Mouse (Mus musculus) midbrain, embryonic 12.5 days (tissue): ENCODE measurements around the gene Wfdc10. TPM values are rescaled to one million over a fixed set of nuclear protein-coding genes. Genes with fewer than 3 reads are reported as not detected.

Source experiments
- ATAC-seq: fragments of 200-750 bp; cut with Nextera tagmentation; 2 replicates; pipeline ENCODE4 v1.8.0; 2017; ENCODE audit warnings: low read depth, moderate TSS enrichment, moderate library complexity; ENCODE audit not compliant: low FRiP score
- H3K27ac ChIP-seq: fragments of 300-500 bp; sonication (generic); replicated peaks from 2 replicates; pipeline ENCODE4 v1.5.1; 2016; ENCODE audit warnings: mild to moderate bottlenecking
- H3K27me3 ChIP-seq: fragments of 300-500 bp; sonication (generic); 2 replicates; pipeline ENCODE4 v1.6.1; 2016; ENCODE audit warnings: mild to moderate bottlenecking
- H3K36me3 ChIP-seq: fragments of 300-500 bp; sonication (generic); 2 replicates; pipeline ENCODE4 v1.6.1; 2016
- H3K4me1 ChIP-seq: fragments of 300-500 bp; sonication (generic); 2 replicates; pipeline ENCODE4 v1.6.1; 2016
- H3K4me2 ChIP-seq: fragments of 300-500 bp; sonication (generic); replicated peaks from 2 replicates; pipeline ENCODE4 v1.6.1; 2016; ENCODE audit warnings: mild to moderate bottlenecking, moderate library complexity
- H3K4me3 ChIP-seq: fragments of 300-500 bp; sonication (generic); 2 replicates; pipeline ENCODE4 v1.5.1; 2016; ENCODE audit warnings: mild to moderate bottlenecking
- H3K9ac ChIP-seq: fragments of 300-500 bp; sonication (generic); replicated peaks from 2 replicates; pipeline ENCODE4 v1.6.1; 2016; ENCODE audit warnings: mild to moderate bottlenecking, moderate library complexity
- H3K9me3 ChIP-seq: fragments of 300-500 bp; sonication (generic); 2 replicates; pipeline ENCODE4 v1.6.1; 2016; ENCODE audit warnings: mild to moderate bottlenecking
- WGBS: fragments of 180-500 bp; shearing (Covaris S2); methylation state at CpG from one replicate; pipeline ENCODE4 v1.1.7; 2016; 5-methylcytosine and 5-hydroxymethylcytosine counted together
- polyA plus RNA-seq: library from polyadenylated mRNA; unstranded; fragments of >200 nt; fragmentation: Nextera tagmentation; extraction: Ambion mirVana; gene quantifications from 2 replicates; pipeline ENCODE4 v1.2.1, GENCODE M21; 2016

Wfdc10 gene
- polyA plus RNA-seq, 1 experiment from 2014 or later, result not detected

- H3K27me3 ChIP-seq, result no peaks in the 10 kb centered on the region
- no peak for ATAC-seq
- no peak overlapping the region for H3K4me2 ChIP-seq
- H3K4me3 ChIP-seq, result no peak overlapping the region
- H3K9ac ChIP-seq, result no peak overlapping the region
- no peaks in the 10 kb centered on the region for H3K36me3 ChIP-seq
- 85% methylated on average over 6 of the region's 6 CpGs for WGBS
- H3K27ac ChIP-seq, result no peak overlapping the region
- H3K9me3 ChIP-seq, result no peaks in the 10 kb centered on the region
- no peaks in the 10 kb centered on the region for H3K4me1 ChIP-seq
These were observed 49.5 kb downstream of the Wfdc10 start for GRCm38 (mm10) chr2:164705328-164705727.

DNA sequence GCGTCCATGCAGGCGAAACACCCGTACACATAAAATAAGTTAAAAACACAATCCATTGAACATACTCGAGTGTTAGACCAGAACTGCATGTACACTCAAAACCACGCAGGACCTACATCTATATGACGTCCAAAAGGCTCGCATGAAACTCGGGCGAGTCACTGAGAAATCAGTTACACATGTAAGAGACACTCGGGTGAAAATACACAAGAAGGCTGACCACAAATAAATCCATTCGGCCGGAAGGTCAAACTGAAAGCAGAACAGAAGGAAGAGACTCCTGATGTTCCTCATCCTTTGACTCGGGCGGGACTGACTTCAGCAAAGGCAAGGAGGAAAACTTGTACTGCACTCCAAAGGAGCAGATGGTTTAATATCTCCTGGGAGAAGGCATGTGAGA lies 50.1 kb downstream of the Wfdc10 start:
- H3K9me3 ChIP-seq, result no peaks in the 10 kb centered on the region
- no peak for ATAC-seq
- H3K27me3 ChIP-seq, result no peaks in the 10 kb centered on the region
- H3K36me3 ChIP-seq, result no peaks in the 10 kb centered on the region
- WGBS, result 94% methylated on average over 14 of the region's 14 CpGs
- H3K4me1 ChIP-seq, result no peaks in the 10 kb centered on the region
- H3K27ac ChIP-seq, result no peak overlapping the region
- H3K4me2 ChIP-seq, result no peak overlapping the region
- H3K9ac ChIP-seq, result no peak overlapping the region
- no peak overlapping the region for H3K4me3 ChIP-seq

Other genes starting within 250 kb of the Wfdc10 start
- 10.5 and 11.3 TPM in 2 replicates for gene Sdc4, start 212.2 kb upstream of the Wfdc10 start, polyA plus RNA-seq
- gene Sys1, start 199.1 kb upstream of the Wfdc10 start, polyA plus RNA-seq, result 68.8 and 69.6 TPM in 2 replicates
- 3.8 and 6.9 TPM in 2 replicates for gene Gm20458, start 195.1 kb upstream of the Wfdc10 start, polyA plus RNA-seq
- gene Trp53tg5, start 182.3 kb upstream of the Wfdc10 start, polyA plus RNA-seq, result 0.19 TPM in 1 of 2 replicates, not detected in the other
- 4.7 and 6.0 TPM in 2 replicates for gene Dbndd2, start 169.9 kb upstream of the Wfdc10 start, polyA plus RNA-seq
- gene Pigt, start 158.5 kb upstream of the Wfdc10 start, polyA plus RNA-seq, result 46.2 and 48.7 TPM in 2 replicates
- 15.3 and 16.4 TPM in 2 replicates for gene Wfdc2, start 93.6 kb upstream of the Wfdc10 start, polyA plus RNA-seq
- not detected in 2 replicates for gene Spint3, start 82.6 kb upstream of the Wfdc10 start, polyA plus RNA-seq
- not detected in 2 replicates for gene Wfdc6a, start 70.6 kb upstream of the Wfdc10 start, polyA plus RNA-seq
- gene Eppin, start 62.5 kb upstream of the Wfdc10 start, polyA plus RNA-seq, result not detected in 2 replicates
- gene Wfdc6b, start 42.5 kb upstream of the Wfdc10 start, polyA plus RNA-seq, result not detected in 2 replicates
- gene Wfdc8, start 42.4 kb upstream of the Wfdc10 start, polyA plus RNA-seq, result not detected in 2 replicates
- gene Wfdc16, start 17.2 kb upstream of the Wfdc10 start, polyA plus RNA-seq, result not detected in 2 replicates
- not detected in 2 replicates for gene Wfdc9, start 537 bp downstream of the Wfdc10 start, polyA plus RNA-seq
- not detected in 2 replicates for gene Wfdc11, start 18.0 kb downstream of the Wfdc10 start, polyA plus RNA-seq
- not detected in 2 replicates for gene Wfdc13, start 29.1 kb downstream of the Wfdc10 start, polyA plus RNA-seq
- not detected in 2 replicates for gene Spint4, start 42.5 kb downstream of the Wfdc10 start, polyA plus RNA-seq
- not detected in 2 replicates for gene Spint5, start 59.3 kb downstream of the Wfdc10 start, polyA plus RNA-seq
- 0.93 and 1.1 TPM in 2 replicates for gene Wfdc3, start 89.9 kb downstream of the Wfdc10 start, polyA plus RNA-seq
- 87.6 and 90.0 TPM in 2 replicates for gene Dnttip1, start 89.9 kb downstream of the Wfdc10 start, polyA plus RNA-seq
- 438 and 455 TPM in 2 replicates for gene Ube2c, start 113.9 kb downstream of the Wfdc10 start, polyA plus RNA-seq
- 0.52 and 0.77 TPM in 2 replicates for gene Tnnc2, start 123.9 kb downstream of the Wfdc10 start, polyA plus RNA-seq
- gene Snx21, start 129.8 kb downstream of the Wfdc10 start, polyA plus RNA-seq, result 14.4 and 18.3 TPM in 2 replicates
- 13.4 and 16.5 TPM in 2 replicates for gene Acot8, start 148.8 kb downstream of the Wfdc10 start, polyA plus RNA-seq
- gene Zswim3, start 149.1 kb downstream of the Wfdc10 start, polyA plus RNA-seq, result 10.8 and 12.1 TPM in 2 replicates
- gene Zswim1, start 166.6 kb downstream of the Wfdc10 start, polyA plus RNA-seq, result 23.8 and 25.0 TPM in 2 replicates
- gene Spata25, start 172.5 kb downstream of the Wfdc10 start, polyA plus RNA-seq, result 0.24 TPM in 1 of 2 replicates, not detected in the other
- gene Ctsa, start 176.8 kb downstream of the Wfdc10 start, polyA plus RNA-seq, result 98.8 and 101 TPM in 2 replicates
- 4.4 and 5.2 TPM in 2 replicates for gene Neurl2, start 177.4 kb downstream of the Wfdc10 start, polyA plus RNA-seq
- gene Pltp, start 201.7 kb downstream of the Wfdc10 start, polyA plus RNA-seq, result 90.2 and 113 TPM in 2 replicates
- 87.0 and 96.9 TPM in 2 replicates for gene Pcif1, start 223.3 kb downstream of the Wfdc10 start, polyA plus RNA-seq